Mouse (Mus musculus) neural tube, embryonic 13.5 days (tissue): ENCODE data around the gene Pard3. TPM values are rescaled to one million over a fixed set of nuclear protein-coding genes. Genes with fewer than 3 reads are reported as not detected.

Experiments
- ATAC-seq: fragments of 200-750 bp; cut with Nextera tagmentation; 2 replicates; pipeline ENCODE4 v1.8.0; 2017; ENCODE audit warnings: low read depth, mild to moderate bottlenecking, moderate TSS enrichment, moderate library complexity
- H3K27ac ChIP-seq: fragments of 300-500 bp; sonication (generic); replicated peaks from 2 replicates; pipeline ENCODE4 v1.5.1; 2015; ENCODE audit warnings: moderate library complexity, mild to moderate bottlenecking, inconsistent platforms
- H3K27me3 ChIP-seq: fragments of 300-500 bp; sonication (generic); 2 replicates; pipeline ENCODE4 v1.6.1; 2015; ENCODE audit warnings: mild to moderate bottlenecking, inconsistent platforms
- H3K36me3 ChIP-seq: fragments of 300-500 bp; sonication (generic); 2 replicates; pipeline ENCODE4 v1.6.1; 2015; ENCODE audit warnings: mild to moderate bottlenecking, inconsistent platforms
- H3K4me1 ChIP-seq: fragments of 300-500 bp; sonication (generic); replicated peaks from 2 replicates; pipeline ENCODE4 v1.6.1; 2015; ENCODE audit warnings: inconsistent platforms
- H3K4me2 ChIP-seq: fragments of 300-500 bp; sonication (generic); 2 replicates; pipeline ENCODE4 v1.6.1; 2015; ENCODE audit warnings: inconsistent platforms, mild to moderate bottlenecking, moderate library complexity
- H3K4me3 ChIP-seq: fragments of 300-500 bp; sonication (generic); 2 replicates; pipeline ENCODE4 v1.5.1; 2015; ENCODE audit warnings: mild to moderate bottlenecking, inconsistent platforms
- H3K9ac ChIP-seq: fragments of 300-500 bp; sonication (generic); 2 replicates; pipeline ENCODE4 v1.6.1; 2015; ENCODE audit warnings: moderate library complexity, mild to moderate bottlenecking, inconsistent platforms
- H3K9me3 ChIP-seq: fragments of 300-500 bp; sonication (generic); 2 replicates; pipeline ENCODE4 v1.6.1; 2016; ENCODE audit warnings: inconsistent platforms
- WGBS: fragments of 180-500 bp; shearing (Covaris S2); methylation state at CpG from one replicate; pipeline ENCODE4 v1.1.7; 2015; 5-methylcytosine and 5-hydroxymethylcytosine counted together
- polyA plus RNA-seq: library from polyadenylated mRNA; unstranded; fragments of >200 nt; fragmentation: Nextera tagmentation; extraction: Ambion mirVana; gene quantifications from 2 replicates; pipeline ENCODE4 v1.2.1, GENCODE M21; 2015

Pard3 gene
- polyA plus RNA-seq, 1 experiment from 2014 or later: 20.9 TPM

- Histone ChIP-seq H3K9ac (no peak overlapping the region), H3K36me3 (peaks cover 3% of the 10 kb centered on the region; the same call in 1 of the 2 replicates), H3K27ac (peak overlapping the region; percentile 42; the same call in 1 of the 2 replicates), H3K27me3 (no peaks in the 10 kb centered on the region), H3K4me3 (no peak overlapping the region), H3K4me1 (peaks cover 17% of the 10 kb centered on the region), H3K9me3 (no peaks in the 10 kb centered on the region), H3K4me2 (no peak overlapping the region)
- WGBS: 70% methylated on average over 12 of the region's 12 CpGs
- peak; percentile 19; the same call in 1 of the 2 replicates for ATAC-seq
These were observed 346.9 kb downstream of the Pard3 start for GRCm38 (mm10) chr8:127410606-127411005.

DNA sequence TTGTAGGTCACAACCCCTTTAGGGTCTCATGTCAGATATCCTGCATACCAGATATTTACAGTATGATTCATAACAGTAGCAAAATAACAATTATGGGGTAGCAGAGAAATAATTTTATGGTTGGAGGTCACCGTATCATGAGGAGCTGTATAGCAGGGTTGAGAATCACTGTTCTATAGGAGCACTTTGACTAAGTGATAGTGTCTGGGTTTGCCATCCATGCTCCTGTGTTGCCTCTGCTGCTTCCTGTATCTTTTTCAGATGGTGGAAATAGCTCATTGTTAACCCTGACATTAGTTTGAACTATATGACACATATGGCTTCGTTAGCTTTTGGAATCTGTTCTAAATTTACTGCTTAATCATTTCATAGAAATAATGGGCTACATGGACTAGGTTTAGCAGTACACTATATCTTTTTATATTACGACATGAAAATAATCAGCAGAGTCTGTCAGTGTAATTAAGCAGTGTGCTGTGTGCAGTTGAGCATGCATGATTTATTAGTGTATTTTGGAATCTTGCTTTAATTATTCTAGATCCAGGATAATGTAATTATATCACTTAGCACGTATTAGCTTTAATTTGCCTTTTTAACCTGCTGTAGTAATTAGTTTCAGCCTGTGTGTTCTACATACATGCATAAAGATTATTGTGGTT lies 347.6 kb downstream of the Pard3 start:
- Histone ChIP-seq H3K36me3 (peaks cover 4% of the 10 kb centered on the region; the same call in 1 of the 2 replicates), H3K9me3 (no peaks in the 10 kb centered on the region), H3K27me3 (no peaks in the 10 kb centered on the region), H3K4me1 (peaks cover 17% of the 10 kb centered on the region), H3K9ac (no peak overlapping the region), H3K4me2 (no peak overlapping the region), H3K4me3 (no peak overlapping the region), H3K27ac (peak overlapping the region; percentile 6; the same call in 1 of the 2 replicates)
- ATAC-seq: peak; percentile 74
- 43% methylated on average over 4 of the region's 4 CpGs for WGBS

- peak overlapping the region; percentile 38; the same call in 1 of the 2 replicates for H3K27ac ChIP-seq
- peaks cover 23% of the 10 kb centered on the region; the same call in 1 of the 2 replicates for H3K36me3 ChIP-seq
- H3K9me3 ChIP-seq: no peaks in the 10 kb centered on the region
- ATAC-seq: no peak
- peaks cover 18% of the 10 kb centered on the region for H3K4me1 ChIP-seq
- no peaks in the 10 kb centered on the region for H3K27me3 ChIP-seq
- WGBS: 21% methylated on average over 7 of the region's 7 CpGs
- 0 out of 2 replicates have a peak overlapping the region, but pooled peaks have one; percentile 3 for H3K4me2 ChIP-seq
- H3K9ac ChIP-seq: no peak overlapping the region
- no peak overlapping the region for H3K4me3 ChIP-seq
These were observed 359.3 kb downstream of the Pard3 start for GRCm38 (mm10) chr8:127423021-127423420.

DNA sequence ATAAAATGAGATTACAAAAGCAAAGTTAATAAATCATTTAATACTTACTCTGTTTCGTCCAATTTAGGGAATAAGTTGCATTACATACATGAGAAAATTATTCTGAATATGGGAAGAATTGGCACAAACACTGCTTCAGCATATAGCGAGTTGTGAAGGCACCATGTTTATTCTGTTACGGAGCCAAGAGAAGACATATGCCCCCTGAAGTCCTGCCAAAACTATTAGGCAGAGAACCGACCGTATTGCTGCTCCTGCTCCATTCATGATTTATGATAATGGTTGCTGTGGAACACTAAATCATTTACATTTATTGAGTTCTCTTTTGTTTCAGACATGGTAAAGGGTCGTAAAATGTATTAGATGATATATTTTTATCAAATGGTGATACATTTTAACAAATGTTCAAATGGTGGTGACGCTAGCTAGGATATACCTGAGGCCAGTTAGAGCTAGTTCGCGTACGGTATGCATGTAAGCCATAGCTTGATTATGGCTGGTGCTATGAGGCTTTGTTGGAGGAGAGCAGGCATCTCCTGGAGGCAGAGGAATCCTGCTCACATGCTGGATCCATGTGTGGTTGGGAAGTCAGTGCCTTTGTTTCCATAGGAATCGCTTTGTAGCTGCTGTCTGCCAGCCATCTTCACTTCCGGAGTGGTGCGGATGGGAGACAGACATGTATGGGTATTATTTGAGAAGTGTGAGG lies 360.7 kb downstream of the Pard3 start:
- Histone ChIP-seq H3K36me3 (peaks cover 12% of the 10 kb centered on the region; the same call in 1 of the 2 replicates), H3K4me3 (no peak overlapping the region), H3K4me1 (peaks cover 18% of the 10 kb centered on the region), H3K9ac (no peak overlapping the region), H3K27ac (peak overlapping the region; percentile 61; the same call in 1 of the 2 replicates), H3K27me3 (no peaks in the 10 kb centered on the region), H3K4me2 (no peak overlapping the region), H3K9me3 (no peaks in the 10 kb centered on the region)
- 53% methylated on average over 13 of the region's 13 CpGs for WGBS
- 0 out of 2 replicates have a peak, but pooled peaks have one; percentile 32 for ATAC-seq

GRCm38 (mm10) chr8:127426857-127427256 lies 363.2 kb downstream of the Pard3 start:
- ATAC-seq: no peak
- no peak overlapping the region for H3K9ac ChIP-seq
- H3K4me2 ChIP-seq: no peak overlapping the region
- 68% methylated on average over 5 of the region's 5 CpGs for WGBS
- H3K36me3 ChIP-seq: 0 out of 2 replicates have a peak, but pooled peaks cover 4% of the 10 kb centered on the region
- no peak overlapping the region for H3K4me3 ChIP-seq
- peaks cover 21% of the 10 kb centered on the region for H3K4me1 ChIP-seq
- H3K9me3 ChIP-seq: no peaks in the 10 kb centered on the region
- no peak overlapping the region for H3K27ac ChIP-seq
- H3K27me3 ChIP-seq: no peaks in the 10 kb centered on the region

- Histone ChIP-seq H3K4me3 (no peak overlapping the region), H3K9me3 (no peaks in the 10 kb centered on the region), H3K4me2 (no peak overlapping the region), H3K27ac (no peak overlapping the region), H3K4me1 (peaks cover 15% of the 10 kb centered on the region), H3K36me3 (0 out of 2 replicates have a peak, but pooled peaks cover 9% of the 10 kb centered on the region), H3K9ac (no peak overlapping the region), H3K27me3 (no peaks in the 10 kb centered on the region)
- 83% methylated on average over 7 of the region's 7 CpGs for WGBS
- no peak for ATAC-seq
These were observed 364.3 kb downstream of the Pard3 start for GRCm38 (mm10) chr8:127428004-127428403.

DNA sequence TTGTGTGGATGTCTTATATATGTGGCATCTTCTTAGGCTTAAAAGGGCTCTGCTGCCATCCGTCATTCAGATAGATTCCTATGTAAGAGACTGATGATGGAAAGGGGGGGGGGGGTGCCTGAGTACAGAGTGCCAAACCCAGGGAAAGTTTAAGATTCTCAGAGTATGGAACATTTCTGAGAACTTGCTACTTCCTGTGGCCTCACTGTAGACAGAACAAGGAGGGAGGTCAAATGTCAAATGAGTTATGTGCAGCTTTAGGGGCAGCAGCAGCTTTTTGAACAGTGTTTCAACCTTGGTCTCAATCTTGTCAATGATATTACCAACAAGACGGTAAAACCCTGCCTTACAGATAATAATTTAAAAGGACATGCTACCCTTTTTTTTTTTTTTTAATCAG lies 367.5 kb downstream of the Pard3 start:
- no peak overlapping the region for H3K4me3 ChIP-seq
- H3K4me2 ChIP-seq: no peak overlapping the region
- no peaks in the 10 kb centered on the region for H3K9me3 ChIP-seq
- no peak overlapping the region for H3K9ac ChIP-seq
- 74% methylated on average over 2 of the region's 2 CpGs for WGBS
- H3K4me1 ChIP-seq: peaks cover 3% of the 10 kb centered on the region; the same call in 1 of the 2 replicates
- ATAC-seq: no peak
- H3K36me3 ChIP-seq: 0 out of 2 replicates have a peak, but pooled peaks cover 11% of the 10 kb centered on the region
- H3K27ac ChIP-seq: no peak overlapping the region
- no peaks in the 10 kb centered on the region for H3K27me3 ChIP-seq

GRCm38 (mm10) chr8:127435975-127436374 lies 372.3 kb downstream of the Pard3 start:
- no peak overlapping the region for H3K4me2 ChIP-seq
- H3K9me3 ChIP-seq: no peaks in the 10 kb centered on the region
- 0 out of 2 replicates have a peak, but pooled peaks cover 7% of the 10 kb centered on the region for H3K36me3 ChIP-seq
- no peaks in the 10 kb centered on the region for H3K27me3 ChIP-seq
- no peak overlapping the region for H3K9ac ChIP-seq
- H3K4me3 ChIP-seq: no peak overlapping the region
- no peak for ATAC-seq
- WGBS: 92% methylated on average over 6 of the region's 6 CpGs
- peaks cover 18% of the 10 kb centered on the region for H3K4me1 ChIP-seq
- no peak overlapping the region for H3K27ac ChIP-seq

GRCm38 (mm10) chr8:127437613-127438235 lies 374.0 kb downstream of the Pard3 start:
- no peak for ATAC-seq
- 89% methylated on average over 5 of the region's 5 CpGs for WGBS

DNA sequence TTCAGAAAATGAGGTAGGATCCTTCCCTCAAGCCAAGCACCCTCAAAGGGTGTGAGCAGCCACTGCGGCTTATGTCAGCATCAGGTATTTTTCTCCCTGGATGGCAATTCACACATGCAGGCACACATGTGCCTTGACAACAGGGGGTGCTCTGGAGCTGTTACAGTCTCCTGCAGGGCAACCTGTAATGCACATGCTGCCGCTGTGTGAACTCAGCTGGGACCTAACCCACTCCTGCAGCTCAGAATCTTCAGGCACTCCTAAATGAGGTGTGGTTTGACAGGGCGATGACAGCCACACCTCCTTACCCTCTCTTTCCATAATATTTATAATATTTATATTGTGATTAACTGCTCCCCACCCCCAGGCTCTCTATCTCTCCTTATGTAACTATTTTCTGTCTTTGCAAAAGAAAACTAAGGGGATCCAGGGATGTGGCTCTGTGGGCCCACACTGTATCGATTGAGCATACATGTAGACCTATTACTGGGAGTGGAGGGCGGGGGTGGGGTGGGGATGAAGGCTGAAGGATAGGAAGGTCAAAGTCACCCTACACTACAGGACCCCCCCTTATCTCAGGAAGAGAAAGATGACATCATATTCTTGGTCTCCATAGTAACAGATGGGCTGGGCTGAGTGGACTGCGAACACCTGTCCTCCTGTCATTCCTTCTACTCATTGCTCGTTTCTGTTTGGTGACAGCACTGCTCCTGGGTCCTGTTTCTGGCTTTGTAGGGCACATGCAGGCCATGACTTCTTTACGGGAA lies 375.1 kb downstream of the Pard3 start:
- Histone ChIP-seq H3K9me3 (no peaks in the 10 kb centered on the region), H3K4me1 (peaks cover 18% of the 10 kb centered on the region), H3K9ac (no peak overlapping the region), H3K4me2 (no peak overlapping the region), H3K27ac (no peak overlapping the region), H3K4me3 (no peak overlapping the region), H3K36me3 (no peaks in the 10 kb centered on the region), H3K27me3 (no peaks in the 10 kb centered on the region)
- WGBS: 74% methylated on average over 8 of the region's 8 CpGs
- 0 out of 2 replicates have a peak, but pooled peaks have one; percentile 24 for ATAC-seq

More at GRCm38 (mm10) chr8:127437613-127438235, 374.0 kb downstream of the Pard3 start:
- Histone ChIP-seq H3K9ac (no peak overlapping the region), H3K9me3 (no peaks in the 10 kb centered on the region), H3K27ac (no peak overlapping the region), H3K36me3 (0 out of 2 replicates have a peak, but pooled peaks cover 4% of the 10 kb centered on the region), H3K4me3 (no peak overlapping the region), H3K27me3 (no peaks in the 10 kb centered on the region), H3K4me2 (no peak overlapping the region), H3K4me1 (peaks cover 18% of the 10 kb centered on the region)

GRCm38 (mm10) chr8:127439392-127440160 lies 375.9 kb downstream of the Pard3 start:
- H3K4me3 ChIP-seq: no peak overlapping the region
- H3K4me1 ChIP-seq: peaks cover 18% of the 10 kb centered on the region
- H3K9ac ChIP-seq: no peak overlapping the region
- ATAC-seq: no peak; the same call in 1 of the 2 replicates
- no peak overlapping the region for H3K4me2 ChIP-seq
- no peaks in the 10 kb centered on the region for H3K36me3 ChIP-seq
- H3K27ac ChIP-seq: 0 out of 2 replicates have a peak overlapping the region, but pooled peaks have one; percentile 2
- no peaks in the 10 kb centered on the region for H3K9me3 ChIP-seq
- H3K27me3 ChIP-seq: no peaks in the 10 kb centered on the region
- 44% methylated on average over 10 of the region's 10 CpGs for WGBS
